Mouse (Mus musculus) lung, adult 18-20 months (tissue): ENCODE measurements around the gene Galnt16.
A peak's percentile ranks its signal among the peaks of the same experiment; 100 is the strongest.

Experiments used
- DNase-seq, 2 experiments: peaks; one replicate each; pipeline ENCODE4 v3.0.0; 2022; ENCODE audit warnings: mixed read lengths in 2 of 2

The Galnt16 gene

GRCm38 (mm10) chr12:80601597-80602269, 83.7 kb downstream of the Galnt16 start:
- DNase-seq: no peak

DNA sequence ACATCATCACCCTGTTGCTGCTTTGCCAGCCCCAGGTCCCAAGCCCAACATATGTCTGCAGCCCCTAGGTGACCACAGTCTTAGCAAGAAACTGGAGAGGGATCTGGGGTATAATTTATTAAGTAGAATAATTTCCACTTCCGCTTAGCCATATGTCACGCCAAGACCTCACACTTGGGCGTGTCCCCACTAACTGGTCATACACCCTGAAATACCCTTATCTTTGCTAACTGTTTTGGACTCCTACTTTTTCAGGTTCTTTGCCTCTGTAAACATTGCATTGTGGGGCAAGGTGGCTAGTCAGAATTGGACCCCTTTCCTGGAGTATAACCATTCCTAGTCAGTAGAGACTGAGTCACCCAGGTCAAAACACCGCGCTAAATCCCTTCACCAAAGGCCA, 84.4 kb downstream of the Galnt16 start:
- no peak for DNase-seq

GRCm38 (mm10) chr12:80603566-80603965, 85.5 kb downstream of the Galnt16 start:
- DNase-seq: peak; percentile 83 to 89

DNA sequence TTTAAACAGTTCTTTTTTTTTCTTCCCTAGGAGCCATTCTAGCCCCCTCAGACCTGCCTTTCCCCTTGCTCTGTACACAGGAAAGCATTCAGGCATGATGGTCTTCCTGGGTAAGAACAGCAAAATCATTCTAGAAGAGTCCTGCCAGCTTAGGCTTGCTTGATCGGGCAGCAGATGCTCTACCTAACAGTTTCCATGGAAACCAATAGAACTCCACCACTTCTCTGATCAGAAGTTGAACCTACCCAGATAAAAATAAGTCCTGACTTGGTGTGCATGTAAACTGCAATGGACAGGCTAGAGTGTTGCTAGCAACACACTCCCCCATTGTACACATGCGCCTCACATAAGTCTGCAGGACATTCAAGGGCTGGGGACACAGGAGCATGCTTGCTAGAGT, 86.1 kb downstream of the Galnt16 start:
- no peak for DNase-seq

DNA sequence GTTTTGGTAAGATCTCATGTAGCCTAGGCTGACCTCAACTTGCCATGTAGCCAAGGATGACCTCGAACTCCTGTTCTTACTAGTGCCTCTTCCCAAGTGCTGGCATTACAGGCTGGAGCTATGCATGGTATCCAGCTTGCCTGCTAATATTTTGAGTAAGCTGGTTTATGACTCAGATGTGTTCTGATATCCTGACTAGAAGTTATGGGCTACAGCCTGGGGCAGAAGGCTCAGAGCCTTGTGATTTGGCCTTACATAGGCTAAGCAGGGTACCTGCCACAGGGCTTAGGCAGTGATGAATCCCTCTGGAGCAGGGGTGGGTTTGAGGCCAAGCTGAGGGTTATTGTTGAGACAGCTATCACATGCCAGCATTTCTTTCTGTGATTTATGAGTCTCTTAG, 90.5 kb downstream of the Galnt16 start:
- no peak for DNase-seq

DNA sequence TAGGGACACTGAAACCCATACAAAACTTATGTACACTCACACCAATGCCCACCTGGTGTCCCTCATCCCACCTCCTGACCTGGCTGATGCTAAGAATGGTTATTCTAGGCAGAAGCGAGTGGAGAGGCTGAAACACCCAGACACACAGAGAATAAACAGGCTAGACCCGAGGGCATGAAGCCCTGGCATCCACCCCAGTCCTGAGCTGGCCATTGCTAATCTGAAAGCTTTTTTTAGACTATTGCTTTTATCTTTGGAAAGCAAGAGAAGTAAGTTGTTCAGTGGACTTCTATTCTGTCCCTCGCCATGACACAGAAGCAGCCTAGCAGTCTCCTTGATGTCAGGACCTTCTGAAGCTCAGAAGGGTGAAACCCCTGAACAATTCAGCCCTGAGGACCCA, 91.9 kb downstream of the Galnt16 start:
- no peak for DNase-seq

- DNase-seq: no peak
Observed at GRCm38 (mm10) chr12:80612113-80612791, 94.2 kb downstream of the Galnt16 start.

GRCm38 (mm10) chr12:80615371-80616257, 97.5 kb downstream of the Galnt16 start:
- DNase-seq: no peak

DNA sequence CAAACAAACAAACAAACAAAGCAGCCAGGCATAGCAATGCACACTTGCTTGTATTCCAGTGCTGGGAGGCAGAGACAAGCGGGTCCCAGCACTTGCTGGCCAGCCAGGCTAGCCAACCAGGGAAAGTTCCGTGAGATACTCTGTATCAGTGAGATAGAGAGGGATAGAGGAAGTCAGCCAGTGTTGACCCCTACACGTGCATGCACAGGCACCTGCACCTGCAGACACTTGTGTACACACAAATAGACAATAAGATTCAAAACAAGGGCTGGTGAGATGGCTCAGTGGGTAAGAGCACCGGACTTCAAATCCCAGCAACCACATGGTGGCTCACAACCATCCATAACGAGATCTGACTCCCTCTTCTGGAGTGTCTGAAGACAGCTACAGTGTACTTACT, 102.4 kb downstream of the Galnt16 start:
- DNase-seq: no peak

- no peak for DNase-seq
Observed at GRCm38 (mm10) chr12:80631790-80632189, 113.7 kb downstream of the Galnt16 start.

DNA sequence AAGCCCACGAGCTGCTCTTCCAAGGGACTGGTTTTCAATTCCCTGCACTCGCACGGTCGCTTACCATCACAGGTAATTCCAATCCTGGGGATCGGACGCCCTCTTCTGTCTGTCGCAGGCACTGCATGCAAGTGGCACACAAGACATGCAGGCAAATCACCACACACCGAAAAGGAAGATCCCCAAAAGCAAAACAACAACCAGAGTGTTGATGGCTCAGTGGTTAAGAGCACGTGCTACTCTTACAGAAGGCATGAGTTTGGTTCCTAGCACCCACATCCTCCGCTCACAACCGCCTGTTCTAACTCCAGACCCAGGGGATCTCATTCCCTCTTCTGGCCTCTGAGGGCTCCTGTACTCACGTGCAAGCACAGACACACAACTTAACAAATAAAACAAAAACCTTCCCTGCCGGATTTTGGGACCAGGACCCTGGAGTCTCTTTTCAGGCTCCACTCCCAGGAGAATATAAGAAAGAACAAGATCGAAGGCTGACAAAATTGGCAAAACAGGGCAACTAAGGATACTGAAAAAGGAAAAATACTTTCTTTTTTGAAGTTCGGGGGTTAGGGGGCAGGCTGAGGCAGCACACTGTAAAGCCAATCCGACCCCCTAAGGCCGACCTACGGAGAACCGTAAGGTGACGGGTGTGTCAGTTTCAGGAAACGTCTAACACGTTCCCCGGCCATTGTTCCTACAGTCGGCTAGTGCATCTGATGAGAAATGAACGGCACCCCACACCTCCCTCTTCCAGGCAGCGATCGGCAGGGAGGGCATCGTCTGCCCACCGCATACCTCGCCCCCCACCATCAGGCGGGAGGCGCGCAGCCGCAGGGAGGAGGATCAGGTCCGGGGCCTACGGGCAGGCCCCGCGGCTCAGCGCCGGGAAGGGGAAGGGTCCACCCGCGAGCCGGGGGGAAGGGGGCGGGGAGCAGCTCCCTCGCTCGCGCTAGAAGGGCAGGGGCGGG, 124.9 kb downstream of the Galnt16 start:
- DNase-seq: peak; percentile 49 to 60

GRCm38 (mm10) chr12:80643693-80644505, 125.8 kb downstream of the Galnt16 start, which contains the start of the genes Slc39a9 and Erh:
Slc39a9 (plus strand) TSS chr12:80643883.
Erh (minus strand) TSS chr12:80644341.
- DNase-seq: peak; percentile 94 to 95

DNA sequence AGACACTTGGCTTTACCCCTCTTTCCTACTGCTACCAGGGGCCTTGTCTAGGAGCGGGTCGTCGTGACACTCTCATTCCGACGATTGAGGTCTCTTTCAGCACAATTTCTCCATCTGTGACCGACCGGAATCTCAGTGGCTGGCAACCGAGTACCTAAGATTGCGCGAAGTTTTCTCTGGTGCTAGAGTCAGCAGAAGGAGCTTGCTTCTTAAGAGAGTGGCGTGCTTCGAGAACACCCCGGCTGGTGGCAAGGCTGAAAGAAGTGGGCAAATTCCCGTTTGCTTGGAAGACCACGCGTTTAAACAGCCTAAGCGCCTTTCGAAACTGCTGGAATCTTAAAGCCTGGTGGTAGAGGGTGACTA, 126.4 kb downstream of the Galnt16 start:
- no peak for DNase-seq

DNA sequence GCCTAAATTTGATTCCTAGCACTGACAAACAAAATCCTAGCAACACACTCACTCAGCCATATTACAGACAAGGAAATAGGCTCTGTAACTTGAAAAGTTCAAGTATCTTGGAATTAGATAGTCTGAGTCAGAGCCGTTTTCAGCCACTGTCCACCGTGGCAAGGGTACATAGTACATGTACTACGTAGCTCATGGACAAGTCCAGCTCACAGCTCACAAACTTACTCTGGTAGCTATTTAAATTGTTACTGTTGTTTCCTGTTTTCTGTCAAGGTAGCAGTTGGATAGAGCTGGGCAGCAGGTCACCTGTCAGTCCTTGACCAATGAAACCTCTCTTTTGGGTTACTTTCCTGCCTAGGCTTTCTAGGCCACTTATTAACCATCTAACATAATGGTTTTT, 128.3 kb downstream of the Galnt16 start:
- no peak for DNase-seq

DNA sequence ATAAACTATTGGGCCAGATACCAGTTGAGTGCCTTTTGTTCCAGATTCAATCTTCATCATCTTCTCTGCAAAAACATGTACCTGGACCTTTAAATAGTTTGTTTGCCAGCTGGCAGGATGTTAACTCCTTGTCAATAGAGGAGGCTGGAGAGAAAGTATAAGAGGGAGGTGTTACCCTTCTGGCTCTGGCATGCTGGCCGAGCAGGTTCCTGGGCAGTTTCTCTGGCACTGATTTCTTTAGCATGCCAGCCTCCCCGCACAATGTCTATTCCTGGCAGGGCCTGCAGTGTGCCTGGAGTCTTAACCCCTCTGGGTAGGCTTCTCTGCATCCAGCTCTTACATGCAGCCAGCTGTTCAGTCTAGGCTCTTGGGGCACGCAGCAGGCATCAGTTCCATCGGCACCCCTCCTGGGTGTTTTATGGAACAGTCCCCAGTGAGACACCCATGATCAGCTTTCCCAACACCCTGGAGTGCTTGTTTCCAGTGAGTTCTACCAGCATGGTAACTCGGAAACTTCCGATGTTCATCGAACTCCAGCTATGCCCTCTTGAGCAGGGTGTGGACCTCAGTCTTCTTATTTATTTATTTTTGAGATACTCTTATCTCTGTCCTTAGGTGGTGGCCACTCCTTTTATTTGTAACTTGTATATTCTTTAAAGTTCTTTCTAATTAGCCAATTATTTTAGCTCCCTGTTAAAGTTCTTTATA, 136.0 kb downstream of the Galnt16 start:
- DNase-seq: peak; percentile 82 to 87

- DNase-seq: peak in 1 of 2 experiments; percentile 36
Observed at GRCm38 (mm10) chr12:80654659-80655025, 136.6 kb downstream of the Galnt16 start.

GRCm38 (mm10) chr12:80658661-80659060, 140.6 kb downstream of the Galnt16 start:
- DNase-seq: no peak

- DNase-seq: no peak
Observed at GRCm38 (mm10) chr12:80662322-80662721, 144.2 kb downstream of the Galnt16 start.

- DNase-seq: no peak
Observed at GRCm38 (mm10) chr12:80663935-80664334, 145.9 kb downstream of the Galnt16 start.

DNA sequence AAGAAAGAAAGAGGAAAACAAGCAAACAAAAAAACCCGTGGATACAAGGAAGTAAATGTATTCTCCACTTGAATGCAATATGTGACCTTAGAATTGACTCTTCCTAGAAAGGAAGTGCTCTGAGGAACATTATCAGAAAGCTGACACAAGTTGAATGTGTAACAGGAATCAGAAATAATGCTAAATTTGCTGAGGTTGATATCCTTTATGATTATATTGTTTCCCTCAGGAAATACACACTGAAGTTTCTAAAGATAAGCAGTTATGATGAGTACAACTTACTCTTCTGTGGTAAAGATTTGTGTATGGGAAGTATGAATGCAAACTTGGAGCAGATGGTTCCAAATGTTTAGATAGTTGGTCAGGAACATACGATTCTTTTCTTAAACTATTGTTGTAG, 150.3 kb downstream of the Galnt16 start:
- DNase-seq: no peak

DNA sequence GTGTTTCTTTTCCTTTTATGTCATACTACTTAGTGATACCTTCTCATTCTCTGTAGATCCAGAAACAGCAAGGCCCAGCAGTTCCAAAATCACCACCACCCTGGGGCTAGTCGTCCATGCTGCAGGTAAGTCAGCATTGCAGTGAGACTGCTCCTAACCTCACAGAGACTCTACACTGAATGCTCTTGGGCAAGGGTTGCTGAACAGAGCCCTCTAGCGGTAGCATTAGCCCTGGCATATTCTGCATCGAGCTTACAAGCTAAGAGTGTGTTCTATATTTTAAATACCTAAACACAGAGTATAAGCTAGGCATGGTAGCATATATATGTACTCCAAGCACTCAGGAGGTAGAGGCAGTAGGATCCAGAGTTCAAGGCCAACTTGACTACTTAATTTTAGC, 155.1 kb downstream of the Galnt16 start:
- DNase-seq: peak; percentile 54 to 60
